ENCODE assay signal across 7 mouse cellular contexts in genomic region chr13:99239161-99239530, GRCm38 (mm10). TPM values are rescaled to one million over a fixed set of nuclear protein-coding genes. Genes with fewer than 3 reads are reported as not detected.
A peak's percentile ranks its signal among the peaks of the same experiment; 100 is the strongest.
DNase-seq lines count a peak whose midpoint lies in the region; ATAC-seq lines count a peak whose summit lies in the region.

No protein-coding gene starts in this region.

- peaks cover 46% of the 10 kb centered on the region for H3K4me1 ChIP-seq in lung, embryonic 15.5 days
- peaks cover 3% of the 10 kb centered on the region; the same call in 1 of the 2 replicates for H3K4me1 ChIP-seq in hindbrain, embryonic 11.5 days (replicated peaks; ENCODE audit: control insufficient read depth, insufficient read depth, low read length)
- H3K4me1 ChIP-seq in liver, embryonic 11.5 days (replicated peaks; ENCODE audit: control insufficient read depth, insufficient read depth, low read length): peaks cover 7% of the 10 kb centered on the region; the same call in 1 of the 2 replicates
- peaks cover 33% of the 10 kb centered on the region for H3K4me1 ChIP-seq in stomach, embryonic 14.5 days (ENCODE audit: control insufficient read depth, insufficient read depth, low read length)

- ATAC-seq in lung, embryonic 15.5 days (ENCODE audit: borderline replicate concordance, extremely low read depth, low FRiP score, low TSS enrichment): peak; percentile 3; the same call in 1 of the 2 replicates
- ATAC-seq in hindbrain, embryonic 11.5 days (ENCODE audit: low FRiP score): no peak
- ATAC-seq in liver, embryonic 11.5 days (replicated peaks; ENCODE audit: low FRiP score): no peak
- ATAC-seq in stomach, embryonic 14.5 days (ENCODE audit: insufficient number of reproducible peaks, insufficient read depth, low FRiP score, low read depth): 0 out of 2 replicates have a peak, but pooled peaks have one; percentile 8

- WGBS in lung, embryonic 15.5 days: 13% methylated on average over 7 of the region's 7 CpGs
- 17% methylated on average over 7 of the region's 7 CpGs for WGBS in hindbrain, embryonic 11.5 days
- WGBS in liver, embryonic 11.5 days: 29% methylated on average over 7 of the region's 7 CpGs
- 18% methylated on average over 7 of the region's 7 CpGs for WGBS in stomach, embryonic 14.5 days

- H3K4me3 ChIP-seq in lung, embryonic 15.5 days: no peak overlapping the region
- H3K4me3 ChIP-seq in hindbrain, embryonic 11.5 days (ENCODE audit: low read depth, low read length): no peak overlapping the region
- no peak overlapping the region for H3K4me3 ChIP-seq in liver, embryonic 11.5 days (ENCODE audit: low read depth, low read length)
- no peak overlapping the region for H3K4me3 ChIP-seq in stomach, embryonic 14.5 days (ENCODE audit: low read depth, low read length)

- no peak overlapping the region for H3K9ac ChIP-seq in lung, embryonic 15.5 days
- H3K9ac ChIP-seq in hindbrain, embryonic 11.5 days (ENCODE audit: low read depth, low read length): no peak overlapping the region
- no peak overlapping the region for H3K9ac ChIP-seq in liver, embryonic 11.5 days (ENCODE audit: low read depth, low read length)
- H3K9ac ChIP-seq in stomach, embryonic 14.5 days (replicated peaks; ENCODE audit: low read depth, low read length): no peak overlapping the region

- no peaks in the 10 kb centered on the region for H3K9me3 ChIP-seq in lung, embryonic 15.5 days
- no peaks in the 10 kb centered on the region for H3K9me3 ChIP-seq in hindbrain, embryonic 11.5 days (ENCODE audit: control insufficient read depth, low read length)
- H3K9me3 ChIP-seq in liver, embryonic 11.5 days (ENCODE audit: control insufficient read depth, low read length): no peaks in the 10 kb centered on the region
- H3K9me3 ChIP-seq in stomach, embryonic 14.5 days (ENCODE audit: control insufficient read depth, low read depth, low read length): no peaks in the 10 kb centered on the region

- no peaks in the 10 kb centered on the region for H3K36me3 ChIP-seq in lung, embryonic 15.5 days
- H3K36me3 ChIP-seq in hindbrain, embryonic 11.5 days (ENCODE audit: control insufficient read depth, insufficient read depth, low read length): no peaks in the 10 kb centered on the region
- no peaks in the 10 kb centered on the region for H3K36me3 ChIP-seq in liver, embryonic 11.5 days (ENCODE audit: control insufficient read depth, insufficient read depth, low read length)
- H3K36me3 ChIP-seq in stomach, embryonic 14.5 days (ENCODE audit: control insufficient read depth, insufficient read depth, low read length): no peaks in the 10 kb centered on the region

- peak overlapping the region; percentile 95 for H3K27ac ChIP-seq in lung, embryonic 15.5 days
- peak overlapping the region; percentile 27; the same call in 1 of the 2 replicates for H3K27ac ChIP-seq in hindbrain, embryonic 11.5 days (ENCODE audit: low read depth, low read length)
- peak overlapping the region; percentile 62; the same call in 1 of the 2 replicates for H3K27ac ChIP-seq in liver, embryonic 11.5 days (ENCODE audit: low read depth, low read length)
- H3K27ac ChIP-seq in stomach, embryonic 14.5 days (ENCODE audit: low read length): peak overlapping the region; percentile 88

- no peak for DNase-seq in lung, adult 18-20 months
- DNase-seq in hindbrain, embryonic 11.5 days (ENCODE audit: low spot score): no peak
- DNase-seq in liver, embryonic 11.5 days (ENCODE audit: low spot score): no peak
- no peak for DNase-seq in gastrocnemius, adult 8-10 months (ENCODE audit: low spot score in 2 of 2)
- no peak for DNase-seq in layer of hippocampus, adult 9-10 months (ENCODE audit: low spot score)

- peak overlapping the region; percentile 1; the same call in 1 of the 2 replicates for H3K4me2 ChIP-seq in lung, embryonic 15.5 days
- no peak overlapping the region for H3K4me2 ChIP-seq in hindbrain, embryonic 11.5 days (replicated peaks; ENCODE audit: low read depth, low read length)
- no peak overlapping the region for H3K4me2 ChIP-seq in liver, embryonic 11.5 days
- H3K4me2 ChIP-seq in stomach, embryonic 14.5 days (replicated peaks; ENCODE audit: low read depth, low read length): no peak overlapping the region

- no peaks in the 10 kb centered on the region for H3K27me3 ChIP-seq in lung, embryonic 15.5 days
- H3K27me3 ChIP-seq in hindbrain, embryonic 11.5 days (ENCODE audit: control insufficient read depth, insufficient read depth, low read length): no peaks in the 10 kb centered on the region
- no peaks in the 10 kb centered on the region for H3K27me3 ChIP-seq in liver, embryonic 11.5 days (replicated peaks; ENCODE audit: control insufficient read depth, insufficient read depth, low read length)
- H3K27me3 ChIP-seq in stomach, embryonic 14.5 days (ENCODE audit: control insufficient read depth, insufficient read depth, low read length): no peaks in the 10 kb centered on the region

RNA-seq across cellular contexts. Expression of gene Zfp366, which starts 54.5 kb away (rescaled TPM):
- polyA plus RNA-seq in lung, embryonic 15.5 days (2015; fragmentation: Nextera tagmentation; extraction: Ambion mirVana): 0.96 and 1.2 TPM in 2 replicates
- 0.91 and 0.95 TPM in 2 replicates for polyA plus RNA-seq in hindbrain, embryonic 11.5 days (2014; fragmentation: Nextera tagmentation; extraction: Ambion mirVana)
- polyA plus RNA-seq in liver, embryonic 11.5 days (2014; fragmentation: Nextera tagmentation; extraction: Ambion mirVana): 0.51 and 0.69 TPM in 2 replicates
- 0.93 and 1.2 TPM in 2 replicates for polyA plus RNA-seq in stomach, embryonic 14.5 days (2014; fragmentation: Nextera tagmentation; extraction: Ambion mirVana)
- 1 to 10 TPM; 2.2 to 3.6 (median 2.8) TPM for total RNA-seq in gastrocnemius, adult 8-10 months (2022)

Comparison
In these comparisons a context has a peak if more than half of its experiments do, and no peak if none do; other contexts are left out.
1. ATAC-seq: peak in lung, embryonic 15.5 days (single experiment) and stomach, embryonic 14.5 days (single experiment); none in hindbrain, embryonic 11.5 days (single experiment) and liver, embryonic 11.5 days (single experiment).
2. H3K27ac ChIP-seq: peak in every context shown above with its lines; median percentile 95 in lung, embryonic 15.5 days; 88 in stomach, embryonic 14.5 days; 62 in liver, embryonic 11.5 days; 27 in hindbrain, embryonic 11.5 days.